Mouse (Mus musculus) stomach, embryonic 14.5 days (tissue): ENCODE results near the gene Slc6a21. TPM values are rescaled to one million over a fixed set of nuclear protein-coding genes. Genes with fewer than 3 reads are reported as not detected.

Source experiments
- ATAC-seq: fragments of 200-750 bp; cut with Nextera tagmentation; 2 replicates; pipeline ENCODE4 v1.8.0; 2017; ENCODE audit warnings: low read depth, moderate TSS enrichment; ENCODE audit not compliant: insufficient number of reproducible peaks, insufficient read depth, low FRiP score
- H3K27ac ChIP-seq: fragments of 300-500 bp; sonication (generic); 2 replicates; pipeline ENCODE4 v1.5.1; 2014; ENCODE audit warnings: mild to moderate bottlenecking, low read length, moderate library complexity, mixed read lengths
- H3K27me3 ChIP-seq: fragments of 300-500 bp; sonication (generic); 2 replicates; pipeline ENCODE4 v1.6.1; 2014; ENCODE audit warnings: low read length, control low read depth, mixed read lengths; ENCODE audit not compliant: control insufficient read depth, insufficient read depth
- H3K36me3 ChIP-seq: fragments of 300-500 bp; sonication (generic); 2 replicates; pipeline ENCODE4 v1.6.1; 2014; ENCODE audit warnings: mild to moderate bottlenecking, control low read depth, low read length, moderate library complexity, mixed read lengths; ENCODE audit not compliant: control insufficient read depth, insufficient read depth
- H3K4me1 ChIP-seq: fragments of 300-500 bp; sonication (generic); 2 replicates; pipeline ENCODE4 v1.6.1; 2014; ENCODE audit warnings: low read length, control low read depth, mixed read lengths; ENCODE audit not compliant: control insufficient read depth, insufficient read depth
- H3K4me2 ChIP-seq: fragments of 300-500 bp; sonication (generic); replicated peaks from 2 replicates; pipeline ENCODE4 v1.6.1; 2014; ENCODE audit warnings: low read depth, low read length, control low read depth
- H3K4me3 ChIP-seq: fragments of 300-500 bp; sonication (generic); 2 replicates; pipeline ENCODE4 v1.5.1; 2014; ENCODE audit warnings: low read depth, low read length, control low read depth
- H3K9ac ChIP-seq: fragments of 300-500 bp; sonication (generic); replicated peaks from 2 replicates; pipeline ENCODE4 v1.6.1; 2014; ENCODE audit warnings: low read depth, mild to moderate bottlenecking, control low read depth, low read length, moderate library complexity, mixed read lengths
- H3K9me3 ChIP-seq: fragments of 300-500 bp; sonication (generic); 2 replicates; pipeline ENCODE4 v1.6.1; 2016; ENCODE audit warnings: low read depth, low read length, control low read depth; ENCODE audit not compliant: control insufficient read depth
- WGBS: fragments of 180-500 bp; shearing (Covaris S2); extraction: QIAGEN DNeasy Blood & Tissue Kit; methylation state at CpG from one replicate; pipeline ENCODE4 v1.1.7; 2014; 5-methylcytosine and 5-hydroxymethylcytosine counted together
- polyA plus RNA-seq: library from polyadenylated mRNA; unstranded; fragments of >200 nt; fragmentation: Nextera tagmentation; extraction: Ambion mirVana; gene quantifications from 2 replicates; pipeline ENCODE4 v1.2.1, GENCODE M21; 2014

Slc6a21 gene
- polyA plus RNA-seq, 1 experiment from 2014 or later, result not detected

DNA sequence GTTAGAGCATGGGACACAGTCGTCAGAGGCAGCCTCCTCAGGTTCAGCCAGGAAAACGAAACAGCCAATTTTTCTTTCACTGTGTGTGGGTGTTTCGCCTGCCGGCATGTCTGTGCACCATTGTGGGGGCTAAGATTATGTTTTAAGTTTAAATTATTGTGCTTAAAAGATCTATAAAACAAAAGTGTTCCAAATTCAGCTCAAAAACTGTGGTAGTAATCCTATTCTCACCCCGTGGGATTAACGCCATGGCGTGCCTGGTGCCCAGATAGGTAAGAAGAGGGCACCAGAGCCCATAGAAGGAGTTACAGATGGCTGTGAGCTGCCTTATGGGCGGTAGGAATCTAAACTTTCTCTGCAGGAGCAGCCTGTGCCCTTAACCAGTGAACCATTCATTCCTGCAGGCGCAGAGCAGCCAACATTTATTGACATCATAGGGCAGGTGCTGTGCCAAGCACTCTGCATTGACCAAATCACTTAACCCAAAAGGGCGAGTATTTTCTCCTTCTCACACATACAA lies 37.9 kb downstream of the Slc6a21 start:
- Histone ChIP-seq H3K36me3 (peaks cover 24% of the 10 kb centered on the region), H3K4me2 (no peak overlapping the region), H3K4me3 (no peak overlapping the region), H3K27me3 (no peaks in the 10 kb centered on the region), H3K27ac (no peak overlapping the region), H3K9ac (no peak overlapping the region), H3K9me3 (no peaks in the 10 kb centered on the region), H3K4me1 (peaks cover 13% of the 10 kb centered on the region)
- WGBS, result 83% methylated on average over 10 of the region's 10 CpGs
- ATAC-seq, result no peak

DNA sequence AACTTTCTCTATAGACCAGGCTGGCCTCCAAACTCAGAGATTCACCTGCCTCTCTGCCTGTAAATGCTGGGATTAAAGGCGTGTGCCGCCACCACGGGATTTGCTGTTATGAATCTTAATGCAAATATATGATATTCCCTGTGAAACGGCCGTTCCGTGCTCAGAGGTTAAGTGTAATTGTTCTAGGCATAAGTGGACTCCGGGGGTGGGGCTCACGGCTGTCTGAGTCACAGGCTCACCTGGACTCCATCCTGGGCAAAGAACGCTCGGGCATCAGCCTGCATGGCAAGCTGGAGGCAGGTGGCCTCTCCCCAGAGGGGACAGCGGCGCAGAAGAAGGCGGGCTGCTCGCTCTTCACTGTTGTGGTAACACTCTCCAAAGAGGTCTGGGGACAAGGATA lies 39.2 kb downstream of the Slc6a21 start:
- Histone ChIP-seq H3K36me3 (peaks cover 23% of the 10 kb centered on the region), H3K4me2 (no peak overlapping the region), H3K4me3 (no peak overlapping the region), H3K27me3 (no peaks in the 10 kb centered on the region), H3K4me1 (peaks cover 13% of the 10 kb centered on the region), H3K9ac (no peak overlapping the region), H3K9me3 (no peaks in the 10 kb centered on the region), H3K27ac (no peak overlapping the region)
- whole genome bisulfite sequencing, result 90% methylated on average over 14 of the region's 14 CpGs
- no peak for ATAC-seq

DNA sequence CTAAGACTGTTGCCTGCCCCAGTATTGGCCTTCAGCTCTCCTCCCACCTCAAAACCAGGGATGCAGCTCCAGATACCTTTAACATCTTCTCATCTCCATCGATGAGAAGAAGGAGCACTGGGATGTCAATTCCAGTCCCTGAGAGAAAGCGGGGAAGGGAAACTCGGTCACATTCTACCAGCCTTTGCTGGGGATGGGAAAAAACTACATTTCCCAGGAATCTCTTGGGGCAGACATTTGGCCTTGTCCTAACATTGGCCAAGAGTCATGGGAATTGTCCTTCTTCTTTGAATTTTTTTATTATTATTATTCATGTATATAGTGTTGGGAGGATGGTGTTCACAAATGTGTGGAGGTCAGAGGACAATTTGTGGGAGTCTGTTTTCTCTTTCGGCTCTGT lies 44.9 kb downstream of the Slc6a21 start:
- Histone ChIP-seq H3K4me1 (no peaks in the 10 kb centered on the region), H3K4me2 (no peak overlapping the region), H3K9ac (no peak overlapping the region), H3K4me3 (no peak overlapping the region), H3K9me3 (no peaks in the 10 kb centered on the region), H3K27me3 (no peaks in the 10 kb centered on the region), H3K36me3 (peaks cover 11% of the 10 kb centered on the region; the same call in 1 of the 2 replicates), H3K27ac (no peak overlapping the region)
- WGBS, result 87% methylated on average over 4 of the region's 4 CpGs
- no peak for ATAC-seq

DNA sequence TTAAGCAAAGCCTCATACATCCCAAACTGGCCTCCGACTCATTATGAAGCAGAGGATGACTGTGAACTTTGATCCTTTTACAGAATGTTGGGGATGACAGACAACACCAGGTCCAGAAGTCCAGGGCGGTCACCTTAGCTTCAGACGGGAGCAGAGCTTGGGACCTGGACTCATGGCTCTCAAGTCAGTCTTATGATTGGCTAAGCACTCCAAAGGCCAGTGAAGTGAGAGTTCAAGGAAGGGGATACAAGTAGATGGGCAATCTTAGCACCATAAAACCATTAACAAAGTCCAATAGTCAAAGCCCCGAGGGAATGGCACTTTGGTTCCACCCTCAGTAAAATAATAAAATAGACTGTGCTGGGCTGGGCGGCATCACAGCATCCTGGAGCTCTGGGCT lies 45.8 kb downstream of the Slc6a21 start:
- 82% methylated on average over 5 of the region's 5 CpGs for WGBS
- no peak for ATAC-seq
- H3K27me3 ChIP-seq, result no peaks in the 10 kb centered on the region
- H3K4me2 ChIP-seq, result no peak overlapping the region
- no peak overlapping the region for H3K4me3 ChIP-seq
- peaks cover 7% of the 10 kb centered on the region; the same call in 1 of the 2 replicates for H3K36me3 ChIP-seq
- no peaks in the 10 kb centered on the region for H3K9me3 ChIP-seq
- no peaks in the 10 kb centered on the region for H3K4me1 ChIP-seq
- no peak overlapping the region for H3K9ac ChIP-seq
- no peak overlapping the region for H3K27ac ChIP-seq

DNA sequence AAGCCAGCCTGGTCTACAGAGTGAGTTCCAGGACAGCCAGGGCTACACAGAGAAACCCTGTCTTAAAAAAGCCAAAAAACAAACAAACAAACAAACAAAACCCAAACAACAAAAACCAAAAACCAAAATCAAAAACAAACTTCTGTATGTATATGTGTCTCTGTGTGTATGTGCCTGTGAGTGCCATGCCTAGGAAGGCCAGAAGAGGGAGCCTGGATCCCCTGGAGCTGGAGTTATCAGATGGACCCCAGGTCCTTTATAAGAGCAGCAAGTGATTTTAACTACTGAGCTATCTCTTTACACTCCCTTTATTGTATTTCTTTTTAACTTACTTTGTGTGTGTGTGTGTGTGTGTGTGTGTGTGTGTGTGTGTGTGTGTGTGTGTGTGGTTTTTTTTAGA lies 48.5 kb downstream of the Slc6a21 start:
- H3K36me3 ChIP-seq, result peaks cover 7% of the 10 kb centered on the region; the same call in 1 of the 2 replicates
- H3K9ac ChIP-seq, result no peak overlapping the region

DNA sequence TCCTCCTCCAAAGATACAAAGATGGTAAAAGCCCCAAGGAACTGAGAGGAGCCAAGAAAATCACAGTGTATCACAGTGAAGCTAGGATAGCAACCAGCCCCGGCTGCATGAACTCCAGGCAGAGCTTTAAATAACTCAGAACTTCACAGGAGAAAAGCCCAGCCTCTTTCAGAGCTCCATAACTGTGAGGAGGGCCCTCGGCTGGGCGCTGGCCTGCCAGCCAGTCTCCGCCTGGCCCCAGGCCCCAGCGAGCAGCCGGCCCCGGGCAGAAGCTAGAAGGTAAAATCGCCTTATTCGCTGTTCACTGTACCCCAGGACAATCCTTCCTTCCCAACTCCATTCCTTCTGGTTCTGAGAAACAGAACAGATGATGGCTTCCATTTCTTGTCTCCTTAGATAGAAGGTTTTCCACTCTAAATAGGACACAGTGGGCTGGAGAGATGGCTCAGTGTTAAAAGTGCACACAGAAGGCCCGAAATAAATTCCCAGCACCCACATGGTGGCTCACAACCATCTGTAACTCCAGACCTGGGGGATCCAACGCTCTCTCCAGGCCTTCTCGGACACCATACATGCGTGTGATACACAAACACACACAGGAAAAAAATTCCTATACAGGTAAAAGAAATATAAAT lies 51.6 kb downstream of the Slc6a21 start:
- peaks cover 4% of the 10 kb centered on the region; the same call in 1 of the 2 replicates for H3K4me1 ChIP-seq
- H3K27ac ChIP-seq, result no peak overlapping the region
- peaks cover 7% of the 10 kb centered on the region; the same call in 1 of the 2 replicates for H3K36me3 ChIP-seq
- 79% methylated on average over 13 of the region's 13 CpGs for WGBS
- no peaks in the 10 kb centered on the region for H3K9me3 ChIP-seq
- H3K4me3 ChIP-seq, result no peak overlapping the region
- ATAC-seq, result no peak
- H3K27me3 ChIP-seq, result no peaks in the 10 kb centered on the region
- no peak overlapping the region for H3K9ac ChIP-seq
- H3K4me2 ChIP-seq, result no peak overlapping the region

More for the DNA sequence above, 48.5 kb downstream of the Slc6a21 start:
- H3K9me3 ChIP-seq, result no peaks in the 10 kb centered on the region
- no peaks in the 10 kb centered on the region for H3K4me1 ChIP-seq
- ATAC-seq, result no peak
- no peak overlapping the region for H3K4me3 ChIP-seq
- H3K27ac ChIP-seq, result no peak overlapping the region
- no peaks in the 10 kb centered on the region for H3K27me3 ChIP-seq
- no peak overlapping the region for H3K4me2 ChIP-seq

DNA sequence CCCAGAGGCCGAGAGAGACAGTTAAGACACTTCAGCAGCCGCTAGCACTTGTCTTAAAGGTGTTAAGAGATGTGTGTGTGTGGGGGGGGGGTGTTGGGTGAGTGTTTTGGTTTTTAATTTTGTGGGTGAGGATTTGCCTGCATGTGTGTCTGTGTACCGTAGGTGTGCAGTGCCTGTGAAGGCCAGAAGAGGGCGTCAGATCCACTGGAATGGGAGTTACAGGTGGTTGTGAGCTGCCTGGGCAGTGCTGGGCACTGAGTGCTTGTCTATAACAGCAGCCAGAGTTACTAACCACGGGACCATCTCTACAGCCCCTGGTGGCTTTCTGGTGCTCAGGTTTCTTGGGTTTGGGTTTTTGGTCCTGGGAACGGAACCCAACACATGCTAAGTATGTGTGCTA lies 54.2 kb downstream of the Slc6a21 start:
- no peaks in the 10 kb centered on the region for H3K9me3 ChIP-seq
- H3K4me2 ChIP-seq, result no peak overlapping the region
- H3K27me3 ChIP-seq, result no peaks in the 10 kb centered on the region
- WGBS, result 83% methylated on average over 6 of the region's 6 CpGs
- H3K27ac ChIP-seq, result no peak overlapping the region
- H3K36me3 ChIP-seq, result peaks cover 4% of the 10 kb centered on the region; the same call in 1 of the 2 replicates
- no peak for ATAC-seq
- H3K4me1 ChIP-seq, result peaks cover 17% of the 10 kb centered on the region
- H3K9ac ChIP-seq, result no peak overlapping the region
- H3K4me3 ChIP-seq, result no peak overlapping the region

DNA sequence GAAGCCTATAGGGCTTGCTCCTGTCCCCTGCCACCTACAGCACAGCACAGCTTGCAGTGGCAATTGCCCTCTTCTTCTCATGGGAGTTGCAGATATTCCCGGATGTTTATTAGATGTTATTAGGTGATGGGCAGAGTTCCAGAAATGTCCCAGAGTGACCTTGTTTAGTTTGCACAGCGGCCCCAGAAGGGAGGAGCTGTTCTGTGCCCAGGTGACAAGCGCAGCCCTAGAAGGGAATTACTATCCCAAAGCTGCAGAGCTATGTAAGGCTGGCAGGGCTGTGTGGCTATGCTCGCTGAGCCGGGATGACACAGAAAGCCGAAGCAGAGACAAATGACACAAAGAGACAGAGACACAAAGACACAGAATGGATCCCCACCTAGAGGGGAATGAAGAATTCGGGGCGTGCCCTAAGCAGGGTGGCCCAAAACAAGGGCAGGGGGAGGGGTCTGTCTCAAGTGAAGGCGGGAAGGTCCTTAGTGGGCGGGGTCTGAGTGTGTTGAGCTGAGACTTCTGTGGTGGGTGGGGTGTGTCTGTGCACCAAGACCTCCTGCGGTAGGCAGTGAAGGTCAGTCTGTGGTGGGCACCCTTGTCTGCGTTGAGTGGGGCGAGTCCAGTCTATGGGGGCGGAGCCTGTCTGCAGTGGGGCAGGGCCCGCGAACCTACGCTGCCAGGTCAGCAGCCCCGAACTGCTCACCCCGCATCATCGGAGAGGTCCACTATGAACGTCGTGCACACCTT lies 55.5 kb downstream of the Slc6a21 start:
- Histone ChIP-seq H3K4me3 (peak overlapping the region; percentile 75), H3K27ac (peak overlapping the region; percentile 93), H3K36me3 (no peaks in the 10 kb centered on the region), H3K4me1 (peaks cover 19% of the 10 kb centered on the region), H3K9ac (peak overlapping the region; percentile 64), H3K4me2 (peak overlapping the region; percentile 78), H3K9me3 (no peaks in the 10 kb centered on the region), H3K27me3 (no peaks in the 10 kb centered on the region)
- peak; percentile 55 for ATAC-seq
- 2% methylated on average over 22 of the region's 22 CpGs for WGBS
